In genomic region chr5:123521621-123522020, GRCm38 (mm10) we compare ENCODE assay signal across 37 mouse cellular contexts. TPM values are rescaled to one million over a fixed set of nuclear protein-coding genes. Genes with fewer than 3 reads are reported as not detected.
DNase-seq lines count a peak whose midpoint lies in the region; TF ChIP-seq lines count a peak whose summit lies in the region.
"Had no signal": no experiment of that assay in that cellular context is flagged by ENCODE, and none has a peak within 500 bp of the region (broad histone marks: within the 10 kb centered on the region; RNA-seq: fewer than 3 reads in every experiment).

No protein-coding gene starts in this region.

- TF ChIP-seq CTCF in testis, adult 2 months (IDR thresholded peaks at IDR 0.05; ENCODE audit: control insufficient read depth, insufficient read depth, insufficient replicate concordance, low read depth, low read length) = no peak

- 0 out of 2 replicates have a peak overlapping the region, but pooled peaks have one; percentile 42 for H3K27ac ChIP-seq in testis, adult 2 months (ENCODE audit: control insufficient read depth, insufficient read depth, low read depth, low read length)
- H3K27ac ChIP-seq: heart, adult 2 months; hindbrain, postnatal 0 days; intestine, embryonic 15.5 days; layer of hippocampus, adult 2 months; left cerebral cortex, adult 2 months; limb, embryonic 15.5 days; liver, embryonic 13.5 days had no signal

- no peaks in the 10 kb centered on the region for H3K27me3 ChIP-seq in testis, adult 2 months (ENCODE audit: control insufficient read depth, insufficient read depth, low read length)
- H3K27me3 ChIP-seq: heart, embryonic 12.5 days; intestine, embryonic 15.5 days; limb, embryonic 15.5 days; liver, embryonic 13.5 days had no signal

- no peak for TF ChIP-seq POLR2A in testis, adult 2 months (IDR thresholded peaks at IDR 0.05; ENCODE audit: control insufficient read depth, low read depth, low read length)

- peak overlapping the region; percentile 62 for H3K4me3 ChIP-seq in testis, adult 2 months (ENCODE audit: control insufficient read depth, low read depth, low read length)
- H3K4me3 ChIP-seq: heart, adult 2 months; heart, embryonic 12.5 days; intestine, embryonic 15.5 days; layer of hippocampus, adult 2 months; left cerebral cortex, adult 2 months; limb, embryonic 15.5 days; liver, embryonic 13.5 days had no signal

- intact Hi-C loops in heart, postnatal 25 days (cut with DNase I) = no loop called here

- H3K36me3 ChIP-seq in testis, adult 2 months (ENCODE audit: control insufficient read depth, insufficient read depth, low read length) = peaks cover 6% of the 10 kb centered on the region

- peak; percentile 2 to 4 for DNase-seq in frontal cortex, postnatal 10 days (ENCODE audit: low spot score in 2 of 2)
- no peak for DNase-seq in frontal cortex, postnatal 25 days (ENCODE audit: low spot score in 2 of 2)
- peak; percentile 1 for DNase-seq in heart, postnatal 4 days
- no peak for DNase-seq in heart, postnatal 25 days (ENCODE audit: low spot score)
- no peak for DNase-seq in testis, postnatal 14 days (ENCODE audit: low spot score)
- peak; percentile 32 for DNase-seq in testis, postnatal 10 days (ENCODE audit: low spot score)
- DNase-seq: adrenal gland, postnatal 14 days; cerebellum, adult 11-12 months; cerebellum, postnatal 10 days; heart, postnatal 14 days; kidney, adult 2 months; kidney, postnatal 36 days; liver, embryonic 13.5 days; lung, adult 18-20 months; lung, postnatal 10 days; right cerebral cortex, adult 18-20 months; spleen, adult 18-20 months had no signal

- H3K4me1 ChIP-seq in testis, adult 2 months (ENCODE audit: control insufficient read depth, insufficient read depth, low read length) = peaks cover 7% of the 10 kb centered on the region

RNA-seq across cellular contexts. Expression of gene Diablo, which starts 2.4 kb away (rescaled TPM):
- total RNA-seq in heart, postnatal 4 days (2021) = 10 to 100 TPM; 51.9 to 58.1 TPM
- 10 to 100 TPM; 64.4 to 71.1 TPM for total RNA-seq in heart, postnatal 25 days (2021)
- polyA plus RNA-seq in testis, adult 2 months (2012; rRNA removed) = 325 and 367 TPM in 2 replicates

RNA-seq across cellular contexts. Expression of gene Gm49027, which starts 3.7 kb away (rescaled TPM):
- total RNA-seq in heart, postnatal 4 days (2021) = under 1 TPM; 0.21 to 0.52 TPM
- total RNA-seq in heart, postnatal 25 days (2021) = not detected
- 5.1 and 5.2 TPM in 2 replicates for polyA plus RNA-seq in testis, adult 2 months (2012; rRNA removed)
- total RNA-seq: common myeloid progenitor, adult 5-6 weeks; gastrocnemius, adult 8-10 months; neutrophil, adult 5-6 weeks had no signal
- polyA plus RNA-seq: CD4-positive, CD25-positive, alpha-beta regulatory T cell, adult 4 months had no signal

RNA-seq across cellular contexts. Expression of gene B3gnt4, which starts 11.4 kb away (rescaled TPM):
- total RNA-seq in heart, postnatal 4 days (2021) = not detected
- total RNA-seq in heart, postnatal 25 days (2021) = not detected
- 19.2 and 19.5 TPM in 2 replicates for polyA plus RNA-seq in testis, adult 2 months (2012; rRNA removed)
- total RNA-seq: gastrocnemius, adult 8-10 months; heart, adult 2 months; heart, postnatal 14 days; neutrophil, adult 5-6 weeks had no signal
- polyA plus RNA-seq: kidney, adult 2 months had no signal

RNA-seq across cellular contexts. Expression of gene Il31, which starts 32.3 kb away (rescaled TPM):
- not detected for total RNA-seq in heart, postnatal 4 days (2021)
- not detected for total RNA-seq in heart, postnatal 25 days (2021)
- 28.7 and 29.8 TPM in 2 replicates for polyA plus RNA-seq in testis, adult 2 months (2012; rRNA removed)
- total RNA-seq: adrenal gland, postnatal 14 days; common myeloid progenitor, adult 5-6 weeks; gastrocnemius, adult 8-10 months; heart, adult 2 months; heart, postnatal 14 days; hindbrain, postnatal 0 days; layer of hippocampus, adult 2 months; layer of hippocampus, postnatal 14 days; left cerebral cortex, adult 2 months; left cerebral cortex, postnatal 25 days; neutrophil, adult 5-6 weeks had no signal
- polyA plus RNA-seq: CD4-positive, CD25-positive, alpha-beta regulatory T cell, adult 4 months; forebrain, embryonic 14.5 days; frontal cortex, adult 2 months; heart, adult 2 months; heart, embryonic 12.5 days; hindbrain, postnatal 0 days; intestine, embryonic 15.5 days; kidney, adult 2 months; kidney, embryonic 16.5 days; limb, embryonic 15.5 days; liver, embryonic 13.5 days; midbrain, embryonic 16.5 days; neural tube, embryonic 11.5 days; stomach, embryonic 16.5 days had no signal

RNA-seq across cellular contexts. Expression of gene Lrrc43, which starts 32.5 kb away (rescaled TPM):
- total RNA-seq in heart, postnatal 4 days (2021) = not detected
- total RNA-seq in heart, postnatal 25 days (2021) = not detected
- polyA plus RNA-seq in testis, adult 2 months (2012; rRNA removed) = 129 and 131 TPM in 2 replicates
- total RNA-seq: adrenal gland, postnatal 14 days; common myeloid progenitor, adult 5-6 weeks; gastrocnemius, adult 8-10 months; heart, adult 2 months; neutrophil, adult 5-6 weeks had no signal
- polyA plus RNA-seq: CD4-positive, CD25-positive, alpha-beta regulatory T cell, adult 4 months; heart, embryonic 12.5 days; intestine, embryonic 15.5 days; kidney, adult 2 months; kidney, embryonic 16.5 days; limb, embryonic 15.5 days; liver, embryonic 13.5 days; neural tube, embryonic 11.5 days; stomach, embryonic 16.5 days had no signal

Comparison
In these comparisons a context has a peak if more than half of its experiments do, and no peak if none do; other contexts are left out.
1. DNase-seq: peak in frontal cortex, postnatal 10 days (2 of 2), heart, postnatal 4 days (single experiment) and testis, postnatal 10 days (single experiment); none in frontal cortex, postnatal 25 days (0 of 2), heart, postnatal 25 days (single experiment) and testis, postnatal 14 days (single experiment).